Mouse (Mus musculus) bone marrow, adult 2 months (tissue): ENCODE measurements around the gene Prf1.

Source experiments
- CTCF ChIP-seq: fragments of 200-500 bp; IDR thresholded peaks from 2 replicates; pipeline ENCODE4 v1.5.1; 2011; ENCODE audit warnings: low read length, control low read depth; ENCODE audit not compliant: control insufficient read depth, insufficient read depth
- POLR2A ChIP-seq: fragments of 200-500 bp; IDR thresholded peaks from 2 replicates; pipeline ENCODE4 v1.6.1; 2011; ENCODE audit warnings: low read depth, mild to moderate bottlenecking, control low read depth, low read length, borderline replicate concordance; ENCODE audit not compliant: control insufficient read depth

- no peak for TF ChIP-seq CTCF
- no peak for TF ChIP-seq POLR2A
These were observed 49.0 kb upstream of the Prf1 start for GRCm38 (mm10) chr10:61248596-61249114.
